Mouse (Mus musculus) lung, embryonic 16.5 days (tissue): ENCODE measurements around the gene C9orf72. TPM values are rescaled to one million over a fixed set of nuclear protein-coding genes. Genes with fewer than 3 reads are reported as not detected.
"Not testable (repeated sequence)": the region's sequence is repeated elsewhere in the genome, so short reads cannot be mapped to it uniquely, and the experiment has no call there.

Source experiments
- ATAC-seq: fragments of 200-750 bp; cut with Nextera tagmentation; 2 replicates; pipeline ENCODE4 v1.8.0; 2017; ENCODE audit warnings: low read depth, mild to moderate bottlenecking, moderate library complexity
- H3K27ac ChIP-seq: fragments of 300-500 bp; sonication (generic); 2 replicates; pipeline ENCODE4 v1.5.1; 2014; ENCODE audit warnings: mild to moderate bottlenecking, control low read depth, low read length
- H3K27me3 ChIP-seq: fragments of 300-500 bp; sonication (generic); 2 replicates; pipeline ENCODE4 v1.6.1; 2014; ENCODE audit warnings: low read depth, low read length, mixed read lengths; ENCODE audit not compliant: control insufficient read depth, insufficient read depth
- H3K36me3 ChIP-seq: fragments of 300-500 bp; sonication (generic); 2 replicates; pipeline ENCODE4 v1.6.1; 2014; ENCODE audit warnings: low read length; ENCODE audit not compliant: control insufficient read depth, insufficient read depth
- H3K4me1 ChIP-seq: fragments of 300-500 bp; sonication (generic); replicated peaks from 2 replicates; pipeline ENCODE4 v1.6.1; 2014; ENCODE audit warnings: low read length, mixed read lengths; ENCODE audit not compliant: control insufficient read depth, insufficient read depth
- H3K4me2 ChIP-seq: fragments of 300-500 bp; sonication (generic); 2 replicates; pipeline ENCODE4 v1.6.1; 2014; ENCODE audit warnings: low read depth, low read length, control low read depth
- H3K4me3 ChIP-seq: fragments of 300-500 bp; sonication (generic); 2 replicates; pipeline ENCODE4 v1.5.1; 2014; ENCODE audit warnings: mild to moderate bottlenecking, low read length, control low read depth
- H3K9ac ChIP-seq: fragments of 300-500 bp; sonication (generic); 2 replicates; pipeline ENCODE4 v1.6.1; 2014; ENCODE audit warnings: low read length, control low read depth
- H3K9me3 ChIP-seq: fragments of 300-500 bp; sonication (generic); 2 replicates; pipeline ENCODE4 v1.6.1; 2016; ENCODE audit warnings: low read length; ENCODE audit not compliant: control insufficient read depth
- WGBS: fragments of 180-500 bp; shearing (Covaris S2); extraction: QIAGEN DNeasy Blood & Tissue Kit; methylation state at CpG from one replicate; pipeline ENCODE4 v1.1.7; 2014; 5-methylcytosine and 5-hydroxymethylcytosine counted together
- polyA plus RNA-seq: library from polyadenylated mRNA; unstranded; fragments of >200 nt; fragmentation: Nextera tagmentation; extraction: Ambion mirVana; gene quantifications from 2 replicates; pipeline ENCODE4 v1.2.1, GENCODE M21; 2015

Gene C9orf72
- 12.7 and 12.8 TPM in 2 replicates for polyA plus RNA-seq

GRCm38 (mm10) chr4:35225734-35226495 lies at the start of gene C9orf72:
Gene C9orf72 (minus strand): TSS chr4:35226175.
- WGBS: under 1% methylated on average over 32 of the region's 51 CpGs

DNA sequence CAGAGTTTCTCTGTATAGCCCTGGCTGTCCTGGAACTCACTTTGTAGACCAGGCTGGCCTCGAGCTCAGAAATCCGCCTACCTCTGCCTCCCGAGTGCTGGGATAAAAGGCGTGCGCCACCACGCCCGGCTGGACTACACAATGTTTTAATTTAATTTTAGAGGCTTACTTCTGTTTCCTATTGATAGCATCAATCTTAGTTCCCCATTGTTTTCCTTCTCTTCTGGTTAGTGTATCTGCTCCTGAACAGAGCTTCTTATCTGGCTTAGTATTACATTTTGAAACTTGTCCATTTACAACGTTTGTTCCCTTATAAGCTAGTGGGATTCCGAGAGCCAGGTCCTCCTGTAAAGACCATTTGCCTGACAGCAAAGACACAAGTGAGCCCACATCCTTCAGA lies 33.0 kb upstream of the C9orf72 start:
- Histone ChIP-seq H3K4me1 (no peaks in the 10 kb centered on the region), H3K9me3 (no peaks in the 10 kb centered on the region), H3K9ac (no peak overlapping the region), H3K27me3 (no peaks in the 10 kb centered on the region), H3K27ac (no peak overlapping the region), H3K4me2 (no peak overlapping the region), H3K4me3 (no peak overlapping the region), H3K36me3 (no peaks in the 10 kb centered on the region)
- no peak for ATAC-seq
- 72% methylated on average over 9 of the region's 9 CpGs for WGBS

More at GRCm38 (mm10) chr4:35225734-35226495, at the start of gene C9orf72:
- Histone ChIP-seq H3K9ac (peak within 1 kb of the TSS; percentile 84), H3K27me3 (no peaks in the 10 kb centered on the region), H3K27ac (peak within 1 kb of the TSS; percentile 80), H3K4me1 (0 out of 2 replicates have a peak, but pooled peaks cover 2% of the 10 kb centered on the region), H3K9me3 (no peaks in the 10 kb centered on the region), H3K4me2 (peak within 1 kb of the TSS; percentile 85), H3K36me3 (no peaks in the 10 kb centered on the region), H3K4me3 (peak within 1 kb of the TSS; percentile 88)
- peak; percentile 99 for ATAC-seq

DNA sequence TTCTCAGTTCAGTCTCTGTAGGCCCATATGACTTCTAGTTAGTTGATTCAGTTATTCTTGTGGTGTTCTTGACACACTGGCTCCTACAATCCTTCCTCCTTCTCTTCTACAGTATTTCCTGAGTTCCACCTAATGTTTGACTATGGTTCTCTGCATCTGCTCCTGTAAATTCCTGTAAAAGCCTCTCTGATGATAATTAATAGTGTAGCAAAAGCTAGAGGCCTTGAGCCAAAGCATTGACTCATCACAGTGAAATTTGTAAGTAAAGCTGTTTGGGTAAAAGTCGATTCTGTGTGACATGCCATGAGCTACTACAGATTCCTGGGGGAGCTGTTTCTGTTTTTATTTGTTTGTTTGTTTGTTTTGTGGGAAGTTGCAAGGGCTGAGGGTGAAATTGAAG lies 18.0 kb upstream of the C9orf72 start:
- no peak overlapping the region for H3K9ac ChIP-seq
- H3K27me3 ChIP-seq: no peaks in the 10 kb centered on the region
- no peak overlapping the region for H3K4me2 ChIP-seq
- H3K4me1 ChIP-seq: no peaks in the 10 kb centered on the region
- no peak overlapping the region for H3K4me3 ChIP-seq
- whole genome bisulfite sequencing: 44% methylated on average over 1 of the region's 1 CpGs
- no peaks in the 10 kb centered on the region for H3K36me3 ChIP-seq
- ATAC-seq: no peak
- H3K27ac ChIP-seq: no peak overlapping the region
- H3K9me3 ChIP-seq: no peaks in the 10 kb centered on the region

DNA sequence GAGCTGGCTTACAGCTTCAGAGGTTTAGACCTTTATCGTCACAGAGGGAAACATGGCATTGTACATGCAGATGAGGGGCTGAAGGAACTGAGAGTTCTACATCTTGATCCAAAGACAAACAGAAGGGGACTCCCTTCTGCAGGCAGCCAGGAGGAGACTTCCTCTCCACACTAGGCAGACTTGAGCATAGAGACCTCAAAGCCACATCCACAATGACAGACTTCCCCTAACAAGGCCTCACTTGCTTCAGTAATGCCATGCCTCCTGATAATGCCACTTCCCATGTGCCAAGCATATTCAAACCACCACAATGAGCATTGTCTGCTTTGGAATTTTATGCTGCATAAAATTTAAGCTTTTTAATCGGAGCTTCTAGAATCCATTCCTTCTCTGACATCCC lies 15.8 kb upstream of the C9orf72 start:
- no peak overlapping the region for H3K4me3 ChIP-seq
- no peak overlapping the region for H3K9ac ChIP-seq
- WGBS: 79% methylated on average over 2 of the region's 2 CpGs
- H3K36me3 ChIP-seq: no peaks in the 10 kb centered on the region
- no peak for ATAC-seq
- no peaks in the 10 kb centered on the region for H3K27me3 ChIP-seq
- H3K9me3 ChIP-seq: no peaks in the 10 kb centered on the region
- H3K27ac ChIP-seq: no peak overlapping the region
- no peak overlapping the region for H3K4me2 ChIP-seq
- H3K4me1 ChIP-seq: no peaks in the 10 kb centered on the region

GRCm38 (mm10) chr4:35238696-35239095 lies 12.7 kb upstream of the C9orf72 start:
- Histone ChIP-seq H3K4me1 (no peaks in the 10 kb centered on the region), H3K4me2 (no peak overlapping the region), H3K9me3 (no peaks in the 10 kb centered on the region), H3K36me3 (no peaks in the 10 kb centered on the region), H3K4me3 (no peak overlapping the region), H3K27ac (no peak overlapping the region), H3K27me3 (no peaks in the 10 kb centered on the region), H3K9ac (no peak overlapping the region)
- WGBS: 80% methylated on average over 4 of the region's 4 CpGs
- no peak for ATAC-seq

GRCm38 (mm10) chr4:35238240-35238639 lies 12.3 kb upstream of the C9orf72 start:
- not testable (repeated sequence) for H3K9ac ChIP-seq, H3K4me2 ChIP-seq, ATAC-seq, H3K4me3 ChIP-seq, H3K36me3 ChIP-seq, H3K4me1 ChIP-seq, H3K27ac ChIP-seq, H3K27me3 ChIP-seq, H3K9me3 ChIP-seq
- WGBS: 74% methylated on average over 3 of the region's 3 CpGs

DNA sequence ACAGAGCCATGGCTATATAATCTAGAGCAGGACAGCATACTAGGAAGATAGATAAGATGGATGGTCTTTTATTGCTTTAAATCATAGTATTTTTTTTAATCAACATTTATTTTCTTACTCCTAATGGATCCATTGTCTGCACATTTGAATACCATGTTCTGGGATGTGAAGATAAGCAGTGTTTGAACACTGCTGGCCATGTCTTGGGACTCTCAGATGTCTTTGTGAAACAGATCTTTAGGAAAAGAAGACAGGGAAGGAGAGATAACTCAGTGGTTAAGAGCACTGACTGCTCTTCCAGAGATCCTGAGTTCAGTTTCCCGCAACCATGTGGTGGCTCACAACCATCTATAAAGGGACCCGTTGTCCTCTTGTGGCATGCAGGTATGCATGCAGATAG lies 10.3 kb upstream of the C9orf72 start:
- Histone ChIP-seq H3K9me3 (no peaks in the 10 kb centered on the region), H3K4me3 (no peak overlapping the region), H3K9ac (no peak overlapping the region), H3K27ac (no peak overlapping the region), H3K4me2 (no peak overlapping the region), H3K27me3 (no peaks in the 10 kb centered on the region), H3K36me3 (no peaks in the 10 kb centered on the region), H3K4me1 (no peaks in the 10 kb centered on the region)
- 90% methylated on average over 2 of the region's 2 CpGs for WGBS
- no peak for ATAC-seq

DNA sequence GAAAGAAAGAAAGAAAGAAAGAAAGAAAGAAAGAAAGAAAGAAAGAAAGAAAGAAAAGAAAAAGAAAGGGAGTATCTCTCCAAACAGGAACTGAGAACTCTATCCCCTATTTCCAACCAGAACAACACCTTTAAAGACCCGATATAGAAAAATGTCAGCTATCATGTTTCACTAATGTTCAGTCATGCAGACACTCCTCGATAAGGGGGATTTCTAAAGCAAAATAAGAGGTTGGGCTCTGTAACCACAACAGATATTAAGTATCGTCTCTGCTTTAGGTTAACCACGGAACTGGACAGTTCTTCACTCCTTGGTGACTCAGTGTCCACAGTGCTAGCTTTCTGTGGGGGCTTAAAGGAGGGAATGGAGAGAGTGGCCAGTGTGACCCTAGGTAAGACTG lies 2.3 kb upstream of the C9orf72 start:
- ATAC-seq: no peak
- 0 out of 2 replicates have a peak, but pooled peaks cover 2% of the 10 kb centered on the region for H3K4me1 ChIP-seq
- no peaks in the 10 kb centered on the region for H3K27me3 ChIP-seq
- WGBS: 63% methylated on average over 4 of the region's 4 CpGs
- no peak overlapping the region for H3K4me3 ChIP-seq
- no peak overlapping the region for H3K27ac ChIP-seq
- H3K4me2 ChIP-seq: no peak overlapping the region
- H3K9ac ChIP-seq: no peak overlapping the region
- H3K36me3 ChIP-seq: no peaks in the 10 kb centered on the region
- no peaks in the 10 kb centered on the region for H3K9me3 ChIP-seq

- H3K36me3 ChIP-seq: no peaks in the 10 kb centered on the region
- H3K27ac ChIP-seq: peak overlapping the region; percentile 80; the same call in 1 of the 2 replicates
- ATAC-seq: peak; percentile 47; the same call in 1 of the 2 replicates
- H3K4me3 ChIP-seq: peak overlapping the region; percentile 88
- H3K27me3 ChIP-seq: no peaks in the 10 kb centered on the region
- H3K9me3 ChIP-seq: no peaks in the 10 kb centered on the region
- WGBS: 10% methylated on average over 9 of the region's 9 CpGs
- peak overlapping the region; percentile 84 for H3K9ac ChIP-seq
- H3K4me1 ChIP-seq: 0 out of 2 replicates have a peak, but pooled peaks cover 2% of the 10 kb centered on the region
- peak overlapping the region; percentile 73 for H3K4me2 ChIP-seq
Measured at GRCm38 (mm10) chr4:35226496-35226992, 569 bp upstream of the C9orf72 start.
